Comparison of ENCODE assay signal across 16 mouse cellular contexts in the genomic region with DNA sequence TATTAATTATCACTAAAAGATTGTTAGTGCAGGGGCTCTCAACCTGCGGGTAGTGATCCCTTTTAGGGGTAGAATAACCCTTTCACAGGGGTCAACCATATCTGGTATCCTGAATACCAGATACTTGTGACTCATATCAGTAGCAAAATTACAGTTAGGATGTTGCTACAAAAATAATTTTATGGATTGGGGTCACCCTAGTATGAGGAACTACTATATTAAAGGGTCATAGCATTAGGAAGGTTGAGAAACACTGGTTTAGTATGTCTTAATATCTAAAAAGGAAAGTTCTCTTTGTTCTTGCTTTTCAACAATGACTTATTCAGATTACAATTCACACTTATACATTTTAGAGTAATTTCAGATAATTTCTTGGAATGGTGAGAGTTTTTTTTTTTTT.
"Had no signal": no experiment of that assay in that cellular context is flagged by ENCODE, and none has a peak within 500 bp of the region (broad histone marks: within the 10 kb centered on the region; RNA-seq: fewer than 3 reads in every experiment).

No protein-coding gene starts in this region.

- H3K27ac ChIP-seq: neural tube, embryonic 13.5 days; neural tube, embryonic 15.5 days; stomach, embryonic 15.5 days; stomach, postnatal 0 days had no signal

- H3K9me3 ChIP-seq: neural tube, embryonic 13.5 days; neural tube, embryonic 15.5 days; stomach, embryonic 15.5 days had no signal

- H3K4me2 ChIP-seq: neural tube, embryonic 13.5 days; neural tube, embryonic 15.5 days; stomach, embryonic 15.5 days had no signal

- H3K4me3 ChIP-seq: neural tube, embryonic 13.5 days; neural tube, embryonic 15.5 days; stomach, embryonic 15.5 days had no signal

- DNase-seq: retina, postnatal 1 day; right cerebral cortex, adult 18-20 months; right cerebral cortex, postnatal 14 days; right cerebral cortex, postnatal 25 days; right cerebral cortex, postnatal 4 days; spleen, adult 18-20 months; thymus, adult 18-20 months; thymus, adult 2 months; thymus, postnatal 14 days; thymus, postnatal 25 days; thymus, postnatal 36 days; thymus, postnatal 4 days had no signal

- H3K27me3 ChIP-seq: neural tube, embryonic 13.5 days; neural tube, embryonic 15.5 days; stomach, embryonic 15.5 days had no signal

- H3K4me1 ChIP-seq: neural tube, embryonic 13.5 days; neural tube, embryonic 15.5 days; stomach, embryonic 15.5 days had no signal

- H3K36me3 ChIP-seq: neural tube, embryonic 13.5 days; neural tube, embryonic 15.5 days; stomach, embryonic 15.5 days had no signal

- H3K9ac ChIP-seq: neural tube, embryonic 13.5 days; neural tube, embryonic 15.5 days; stomach, embryonic 15.5 days had no signal
